Mouse (Mus musculus): ENCODE measurements around the gene Ranbp17. TPM values are rescaled to one million over a fixed set of nuclear protein-coding genes. Genes with fewer than 3 reads are reported as not detected.
"Not testable (repeated sequence)": the region's sequence is repeated elsewhere in the genome, so short reads cannot be mapped to it uniquely, and the experiment has no call there.

The Ranbp17 gene
- polyA plus RNA-seq (2012; rRNA removed): 1.1 and 1.3 TPM in 2 replicates

DNA sequence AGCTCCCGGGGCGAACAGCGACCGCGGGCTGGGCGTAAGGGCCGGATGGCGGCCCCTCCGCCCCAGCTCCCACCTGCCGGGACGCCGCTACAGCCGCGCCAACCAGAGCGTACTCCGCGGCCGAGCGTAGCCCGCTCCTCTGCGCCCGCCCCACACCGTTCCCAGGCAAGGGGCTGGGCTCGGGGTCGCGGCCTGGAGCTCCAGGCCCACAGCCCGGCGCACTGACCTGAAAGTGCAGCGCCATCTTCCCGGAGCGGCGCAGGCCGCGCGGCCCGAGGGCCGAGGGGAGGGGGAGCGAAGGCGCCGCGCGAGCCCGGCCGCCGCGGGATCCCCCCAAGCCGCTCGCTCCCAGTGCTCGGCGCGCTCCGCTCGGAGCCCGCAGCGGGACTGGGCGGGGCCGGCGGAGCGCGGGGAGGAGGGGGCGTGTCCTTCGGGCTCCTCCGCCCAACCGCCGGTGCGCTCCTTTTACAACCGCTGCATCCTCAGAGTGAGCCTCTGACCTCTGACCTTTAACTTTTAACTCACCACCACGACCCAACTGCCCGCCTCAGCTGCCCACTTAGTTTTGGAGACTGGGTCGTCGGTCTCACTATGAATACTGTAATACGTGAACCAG, at the start of gene Ranbp17:
Ranbp17 (minus strand) TSS at position 371 of the 616 bp plus-strand sequence.
- DNase-seq (ENCODE audit: low read depth): no peak

DNA sequence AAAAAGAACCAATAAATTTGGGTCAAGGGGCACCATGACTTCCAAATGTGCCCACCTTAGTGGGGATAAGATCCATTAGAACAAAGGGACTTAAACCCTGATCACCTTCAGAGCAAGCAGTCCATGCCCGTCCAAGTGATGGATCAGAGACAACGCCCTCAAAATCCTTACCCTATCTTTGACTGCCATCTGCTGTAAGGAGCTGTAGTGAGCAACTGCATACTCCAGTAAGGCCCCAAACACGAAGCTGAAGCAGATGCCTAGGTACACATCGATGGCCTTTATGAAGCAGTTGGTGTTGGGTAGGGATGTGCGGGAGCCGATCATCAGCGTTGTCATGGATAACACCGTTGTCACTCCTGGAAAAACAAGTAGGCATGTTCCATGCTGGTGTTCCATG, 40.6 kb upstream of the Ranbp17 start:
- no peak for DNase-seq (ENCODE audit: low read depth)

DNA sequence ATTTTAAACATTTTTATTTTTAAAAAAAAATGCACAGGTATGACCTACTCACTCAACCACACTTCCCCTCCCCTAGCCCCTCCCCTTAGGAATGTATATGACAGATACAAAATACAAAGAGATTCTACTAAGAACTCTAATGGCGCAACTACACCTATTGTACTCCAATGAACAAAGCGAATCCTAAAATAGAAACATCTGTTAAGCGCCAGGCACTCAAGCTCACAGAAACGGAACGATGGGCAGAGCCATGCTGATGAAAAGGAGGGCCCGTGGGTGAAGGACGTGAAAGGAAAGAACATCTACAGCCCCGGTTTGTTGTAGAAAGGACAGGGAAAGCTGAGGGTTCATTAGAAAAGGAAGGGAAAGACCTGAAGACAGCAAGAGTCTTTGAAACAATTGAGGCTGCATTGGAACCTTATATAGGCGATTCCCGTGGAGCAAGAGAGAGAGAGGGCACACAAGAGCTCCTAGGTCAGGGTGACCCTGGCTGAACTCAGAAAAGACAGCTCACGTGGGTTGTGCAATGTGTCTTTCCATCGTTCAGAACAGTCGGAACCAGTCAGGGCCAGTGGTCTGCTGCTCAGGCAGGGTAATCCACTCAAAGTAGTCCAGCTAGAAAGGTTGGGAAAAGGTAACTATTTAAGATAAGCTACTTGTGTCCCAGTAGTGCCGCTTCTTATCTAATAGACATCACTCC, 37.5 kb upstream of the Ranbp17 start:
- DNase-seq (ENCODE audit: low read depth): no peak

DNA sequence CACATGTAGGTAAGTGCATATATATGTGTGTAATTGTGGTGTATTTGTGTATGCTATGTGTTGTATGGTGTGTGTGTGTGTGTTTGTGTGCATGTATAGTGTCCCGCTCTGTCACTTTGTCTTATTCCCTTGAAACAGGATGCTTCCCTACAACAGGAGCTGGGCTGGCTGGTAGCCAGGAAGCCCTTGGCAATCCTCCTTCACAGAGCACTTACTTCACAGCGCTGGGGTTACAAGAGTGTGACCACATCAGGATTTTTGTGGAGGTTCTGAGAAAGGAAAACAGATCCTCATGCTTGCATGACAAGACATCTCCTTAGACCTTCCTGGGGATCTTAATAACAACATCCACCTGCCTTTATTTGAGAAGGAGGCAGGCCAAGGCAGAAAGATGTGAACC, 33.8 kb upstream of the Ranbp17 start:
- DNase-seq (ENCODE audit: low read depth): no peak

DNA sequence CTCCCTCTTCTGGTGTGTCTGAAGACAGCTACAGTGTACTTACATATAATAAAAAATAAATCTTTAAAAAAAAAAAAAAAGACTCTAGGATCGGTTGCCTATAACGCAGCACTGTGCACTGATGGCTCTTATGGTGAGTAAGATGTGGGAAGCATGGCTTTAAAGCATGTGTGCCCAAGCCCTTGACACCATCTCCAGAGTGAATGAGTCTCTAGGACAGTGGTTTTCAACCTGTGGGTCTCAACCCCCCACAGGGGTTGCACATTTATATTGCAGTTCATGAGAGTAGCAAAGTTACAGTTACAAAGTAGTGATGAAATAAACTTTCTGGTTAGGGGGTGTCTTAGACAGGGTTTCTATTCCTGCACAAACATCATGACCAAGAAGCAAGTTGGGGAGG, 31.4 kb upstream of the Ranbp17 start:
- DNase-seq (ENCODE audit: low read depth): no peak

DNA sequence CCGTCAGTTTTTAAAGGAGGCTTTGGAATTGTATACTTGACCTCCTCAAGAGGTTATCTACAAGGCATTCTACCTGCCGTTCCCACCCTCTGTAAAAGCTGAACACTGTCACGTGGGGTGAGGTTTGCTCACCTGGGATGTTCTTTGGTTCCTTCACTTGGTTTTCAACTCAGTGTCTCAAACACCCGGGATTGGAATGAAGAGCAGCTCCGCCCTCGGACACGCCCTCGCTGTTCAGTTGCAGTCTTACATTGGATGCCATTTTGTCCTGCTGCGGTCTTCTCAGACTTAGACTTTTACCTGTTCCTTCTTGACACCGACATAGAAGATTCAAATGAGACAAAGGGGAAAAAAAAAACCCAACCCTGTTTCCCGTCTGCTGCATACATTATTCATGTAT, 30.6 kb upstream of the Ranbp17 start:
- no peak for DNase-seq (ENCODE audit: low read depth)

DNA sequence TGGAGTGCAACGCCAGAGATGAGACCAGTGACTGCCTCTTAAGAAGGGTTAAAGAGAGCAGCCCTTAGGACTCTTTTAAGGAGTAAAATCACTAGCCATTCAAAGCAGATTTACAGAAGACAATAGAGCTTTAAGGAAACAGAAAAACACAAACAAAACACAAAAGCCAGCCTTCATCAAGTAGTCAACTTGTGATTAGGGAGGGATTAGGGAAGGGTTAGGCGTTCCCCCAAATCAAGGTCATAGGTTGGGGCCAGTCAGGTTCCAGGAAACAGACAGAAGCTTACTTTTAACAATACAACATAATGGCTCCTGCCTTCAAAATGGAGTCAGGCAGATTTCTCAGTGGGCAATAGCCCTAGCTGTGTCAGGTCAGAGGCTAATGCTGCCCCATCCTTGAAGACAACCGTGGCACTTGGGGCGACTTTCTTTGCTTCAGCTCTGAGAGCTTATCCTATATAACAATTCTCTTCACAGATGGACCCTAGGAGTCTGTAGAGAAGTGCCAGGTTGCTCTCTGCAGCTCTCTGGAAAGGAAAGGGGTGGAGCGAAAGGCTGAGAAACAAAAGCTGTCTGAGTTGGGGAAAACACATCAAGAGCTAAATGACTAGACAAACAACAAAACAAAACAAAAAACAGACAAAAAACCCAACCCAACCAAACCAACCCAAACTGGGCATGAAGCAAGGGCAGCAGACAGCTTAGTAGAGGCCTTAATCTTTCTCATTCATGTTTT, 24.0 kb upstream of the Ranbp17 start:
- no peak for DNase-seq (ENCODE audit: low read depth)

DNA sequence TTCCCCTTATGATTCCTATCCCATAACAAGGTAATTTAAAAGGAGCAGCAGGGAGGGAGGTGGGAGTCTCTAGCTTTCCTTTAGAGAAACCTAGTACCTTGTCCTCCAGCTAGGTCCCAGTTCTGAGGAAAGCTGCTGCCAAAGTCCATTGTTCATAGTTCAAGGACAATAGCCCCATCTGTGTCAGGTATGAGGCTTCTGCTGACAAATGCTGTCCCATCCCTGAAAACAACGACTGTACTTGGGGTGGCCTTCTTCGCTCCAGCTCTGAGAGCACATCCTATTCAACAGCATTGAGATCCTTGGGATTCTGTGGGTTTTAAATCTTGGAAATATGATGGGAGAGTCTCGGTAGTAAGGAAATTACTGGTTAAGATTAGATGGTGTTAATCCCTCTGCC, 23.1 kb upstream of the Ranbp17 start:
- DNase-seq (ENCODE audit: low read depth): no peak

DNA sequence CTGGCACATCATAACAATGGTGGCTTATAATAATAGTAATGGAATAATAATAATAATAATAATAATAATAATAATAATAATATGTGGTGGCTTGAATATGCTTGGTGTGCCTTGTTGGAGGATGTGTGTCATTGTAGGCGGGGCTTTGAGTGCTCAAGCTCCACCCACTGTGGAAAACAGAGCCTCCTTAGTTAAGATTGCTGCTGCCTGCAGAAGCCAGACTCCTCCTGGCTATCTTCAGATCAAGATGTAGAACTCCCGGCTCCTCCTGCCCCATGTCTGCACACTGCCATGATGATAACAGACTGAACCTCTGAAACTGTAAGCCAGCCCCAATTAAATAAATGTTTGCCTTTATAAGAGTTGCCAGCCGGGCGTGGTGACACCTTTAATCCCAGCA, 21.0 kb upstream of the Ranbp17 start:
- no peak for DNase-seq (ENCODE audit: low read depth)

DNA sequence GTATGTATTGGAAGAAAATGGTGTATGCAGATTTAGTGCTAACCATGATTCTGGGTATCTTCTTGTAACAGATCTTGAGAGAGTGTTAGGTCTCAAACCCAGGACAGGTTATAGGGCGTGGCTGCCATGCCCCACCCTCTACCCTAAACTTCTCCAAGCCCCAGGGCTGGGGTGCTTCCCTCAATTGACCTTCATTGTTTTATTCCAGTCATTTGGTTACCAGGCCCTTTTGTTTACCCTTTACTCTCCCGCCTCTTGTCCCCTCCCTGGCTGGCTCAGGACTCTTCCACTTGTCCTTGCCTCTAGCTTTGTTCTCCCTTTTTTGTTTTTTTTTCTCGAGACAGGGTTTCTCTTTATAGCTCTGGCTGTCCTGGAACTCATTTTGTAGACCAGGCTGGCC, 20.0 kb upstream of the Ranbp17 start:
- DNase-seq (ENCODE audit: low read depth): no peak

DNA sequence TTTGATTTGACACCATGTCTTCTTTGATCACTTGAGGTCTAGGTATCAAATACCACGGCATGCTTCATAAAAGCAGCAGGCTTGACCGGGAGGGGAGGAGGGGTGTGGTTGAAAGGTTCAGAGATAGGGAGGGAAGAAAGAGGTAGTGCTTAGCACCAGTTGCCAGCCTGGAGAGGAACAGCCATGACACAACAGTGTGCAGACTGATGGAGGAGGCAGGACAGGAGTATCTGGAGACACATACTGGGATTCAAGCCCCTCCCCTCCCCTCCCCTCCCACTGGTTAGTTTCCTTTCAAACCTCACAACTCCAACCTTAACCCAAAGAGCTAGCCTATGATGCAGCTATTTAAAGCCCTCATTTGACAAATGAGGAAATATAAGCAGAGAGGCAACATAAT, 16.0 kb upstream of the Ranbp17 start:
- DNase-seq (ENCODE audit: low read depth): no peak

DNA sequence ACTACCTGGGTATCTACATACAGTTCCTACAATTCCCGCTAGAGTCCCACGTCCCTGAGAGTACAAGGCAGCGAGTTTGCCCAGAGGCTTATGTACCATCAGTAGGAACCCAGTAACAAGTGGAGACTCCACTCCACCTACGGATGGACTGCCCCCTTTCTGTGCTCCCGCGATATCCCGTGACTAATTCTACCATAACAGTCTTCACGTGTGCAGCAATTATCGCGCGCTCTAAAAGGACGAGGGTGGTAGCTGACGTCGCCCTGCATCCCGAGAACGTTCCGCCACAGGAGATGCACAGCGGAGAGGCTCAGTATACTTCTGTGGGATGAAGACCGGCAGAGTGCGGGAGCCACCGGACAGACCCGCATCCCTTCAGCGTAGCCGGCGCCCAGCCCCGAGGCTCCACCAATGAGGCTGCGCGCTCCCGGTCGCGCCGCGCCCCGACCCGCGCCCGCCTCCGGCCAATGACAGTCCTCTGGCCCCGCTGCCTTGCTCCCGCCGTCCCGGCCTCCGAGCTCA, 631 bp downstream of the Ranbp17 start:
- peak; percentile 10 for DNase-seq (ENCODE audit: low read depth)

DNA sequence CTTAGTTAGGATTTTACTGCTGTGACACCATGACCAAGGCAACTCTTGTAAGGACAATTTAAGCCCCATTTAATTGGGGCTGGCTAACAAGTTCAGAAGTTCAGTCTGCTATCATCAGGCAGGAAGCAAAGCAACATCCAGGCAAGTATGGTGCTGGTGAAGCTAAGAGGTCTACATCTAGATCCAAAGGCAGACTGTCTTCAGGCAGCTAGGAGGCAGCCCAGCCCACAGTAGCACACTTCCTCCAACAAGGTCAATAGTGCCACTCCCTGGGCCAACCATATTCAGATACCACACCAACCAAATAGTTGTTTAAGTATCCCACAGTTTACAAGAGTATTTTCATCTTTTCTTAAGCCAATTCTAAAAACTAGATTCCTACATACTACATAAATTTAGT, 4.1 kb downstream of the Ranbp17 start:
- no peak for DNase-seq (ENCODE audit: low read depth)

DNA sequence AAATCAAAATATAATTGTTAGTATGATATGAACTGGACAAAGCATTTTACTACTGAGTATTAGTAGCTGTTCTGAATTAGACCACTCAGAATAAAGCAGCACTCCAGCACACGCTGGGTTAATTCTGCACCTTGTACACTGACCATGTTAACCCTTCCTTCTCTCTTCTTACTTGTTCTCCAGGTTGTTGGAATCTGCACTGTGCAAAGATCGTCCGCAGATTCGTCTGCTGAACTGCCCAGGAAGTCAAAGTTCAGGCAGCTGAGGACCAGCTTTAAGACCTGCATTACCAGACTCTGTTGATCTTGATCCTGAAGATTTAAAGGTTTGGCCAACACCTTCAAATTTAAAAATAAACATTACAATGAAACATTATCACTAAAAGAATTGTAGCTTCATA, 27.8 kb downstream of the Ranbp17 start:
- no peak for DNase-seq (ENCODE audit: low read depth)

DNA sequence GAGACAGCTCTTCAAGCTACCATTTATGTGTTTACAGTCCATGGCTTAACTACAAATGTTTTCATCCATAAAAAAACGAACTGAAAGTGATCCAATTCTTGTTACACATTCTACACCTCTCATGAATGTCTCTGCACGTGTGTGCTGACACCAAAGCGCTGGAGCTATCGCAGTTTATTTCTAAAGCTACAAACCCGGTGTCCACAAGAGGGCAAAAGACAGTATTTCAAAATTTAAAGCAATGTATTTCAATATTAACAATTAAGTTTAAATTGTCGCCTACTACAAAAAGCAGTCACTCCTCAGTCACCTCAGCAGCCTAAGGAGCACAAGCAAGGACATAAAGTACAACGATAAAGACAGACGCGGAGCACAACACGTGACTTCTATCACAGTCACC, 33.1 kb downstream of the Ranbp17 start:
- no peak for DNase-seq (ENCODE audit: low read depth)

DNA sequence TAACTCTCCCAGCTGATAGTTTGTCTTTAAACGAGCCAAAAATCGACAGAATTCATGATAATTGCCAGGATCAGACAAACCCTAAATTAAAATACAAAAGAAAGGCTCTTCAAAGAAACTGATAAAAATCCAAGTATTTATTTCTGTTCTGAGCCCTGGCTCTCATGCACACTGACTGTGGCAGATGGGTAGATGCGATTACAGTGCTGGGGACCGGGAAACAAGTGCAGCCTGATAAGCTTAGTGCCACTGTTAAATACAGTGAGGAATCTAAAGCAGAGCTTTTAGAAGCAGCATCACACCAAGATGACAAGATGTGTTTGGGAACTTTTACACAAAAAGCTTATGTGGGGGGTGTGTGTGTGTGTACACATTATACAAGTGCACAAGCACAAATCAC, 34.3 kb downstream of the Ranbp17 start:
- no peak for DNase-seq (ENCODE audit: low read depth)

DNA sequence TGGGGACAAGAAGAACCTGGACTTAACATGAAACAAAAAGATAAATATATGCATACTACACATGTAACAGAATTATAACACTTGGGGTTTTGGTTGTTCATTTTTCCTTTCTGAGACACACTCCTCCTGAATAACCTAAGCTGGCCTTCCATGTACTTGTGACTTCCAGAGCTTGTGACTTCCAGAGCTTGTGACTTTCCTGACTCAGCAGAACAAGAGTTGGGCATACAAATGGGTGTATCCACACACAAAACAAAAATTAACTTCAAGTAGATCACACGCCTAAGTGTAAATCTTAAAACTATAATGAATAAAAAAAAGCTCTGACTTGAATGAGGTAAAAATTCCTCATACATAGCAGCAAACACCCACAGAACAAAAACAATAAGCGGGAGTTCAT, 36.9 kb downstream of the Ranbp17 start:
- no peak for DNase-seq (ENCODE audit: low read depth)

DNA sequence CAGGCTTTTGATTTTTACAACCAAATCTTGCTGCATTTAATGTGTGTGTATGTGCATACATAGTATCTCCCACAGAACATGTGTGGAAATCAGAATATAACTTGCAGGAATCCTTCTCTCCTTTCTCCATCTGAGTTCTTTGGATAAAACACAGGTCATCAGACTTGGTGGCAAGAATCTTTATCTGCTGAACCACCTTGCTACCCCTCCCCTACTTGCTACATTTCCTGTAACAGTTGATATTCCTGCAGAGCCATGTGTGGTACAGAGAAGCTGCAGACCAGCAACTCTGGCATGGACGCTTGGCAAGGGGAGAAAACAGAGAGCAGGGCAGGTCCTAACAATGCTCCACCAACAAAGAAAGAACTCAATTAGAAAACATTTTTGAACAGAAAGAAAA, 52.4 kb downstream of the Ranbp17 start:
- DNase-seq (ENCODE audit: low read depth): no peak

DNA sequence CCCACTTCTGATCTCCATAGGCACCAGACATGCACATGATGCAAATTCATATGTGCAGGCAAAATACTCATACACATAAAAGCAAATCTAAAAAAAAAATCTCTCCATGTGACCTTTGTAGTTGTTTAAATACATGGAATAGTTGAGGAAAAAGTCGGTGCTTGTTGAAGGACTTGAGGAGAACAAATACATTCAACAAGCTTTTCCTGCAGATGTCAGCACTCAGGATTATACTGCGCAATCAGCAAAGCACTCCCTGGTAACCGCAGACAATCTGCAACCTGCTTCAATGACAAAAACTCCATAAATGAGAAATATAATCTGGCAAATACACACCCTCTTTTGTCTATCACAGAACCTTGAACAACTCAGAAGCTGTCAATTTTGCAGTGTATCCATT, 59.5 kb downstream of the Ranbp17 start:
- DNase-seq (ENCODE audit: low read depth): no peak

DNA sequence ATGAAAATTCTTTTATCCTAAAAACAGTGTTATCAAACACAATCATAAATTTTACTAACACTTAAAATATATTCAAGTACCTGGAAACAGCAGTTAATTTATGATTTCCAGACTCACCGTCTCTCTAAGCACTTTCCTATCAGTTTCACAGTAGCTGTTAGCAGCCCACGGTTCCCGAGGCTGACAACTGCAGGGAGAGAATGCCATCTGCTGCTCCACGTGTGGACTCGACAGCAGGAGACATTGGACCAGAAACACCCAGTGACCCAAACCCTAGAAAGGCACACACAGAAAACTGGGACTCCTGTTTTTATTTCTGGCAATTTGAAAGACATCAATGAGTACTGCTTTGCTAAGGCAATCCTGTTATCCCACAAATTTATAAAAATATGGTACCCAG, 79.7 kb downstream of the Ranbp17 start:
- DNase-seq (ENCODE audit: low read depth): no peak

DNA sequence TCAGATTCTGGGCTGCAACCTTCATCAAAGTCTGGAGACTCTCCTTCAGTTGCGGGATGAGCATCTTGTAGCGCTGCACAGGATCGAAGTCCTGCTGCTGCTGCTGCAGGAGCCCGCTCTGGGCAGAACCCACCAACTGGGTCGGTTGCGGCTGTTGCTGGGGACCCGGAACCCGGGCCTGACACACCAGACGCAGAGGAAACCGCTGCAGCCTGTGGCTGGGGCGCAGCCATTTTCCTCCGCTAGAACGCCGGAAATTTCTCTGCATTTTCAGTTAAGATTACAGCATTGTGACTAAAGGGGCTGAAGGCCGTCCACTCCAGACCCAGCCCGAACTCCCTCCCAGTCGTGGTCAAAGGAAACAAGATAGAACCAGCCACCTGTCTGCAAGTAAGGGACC, 85.3 kb downstream of the Ranbp17 start:
- DNase-seq (ENCODE audit: low read depth): not testable (repeated sequence)

DNA sequence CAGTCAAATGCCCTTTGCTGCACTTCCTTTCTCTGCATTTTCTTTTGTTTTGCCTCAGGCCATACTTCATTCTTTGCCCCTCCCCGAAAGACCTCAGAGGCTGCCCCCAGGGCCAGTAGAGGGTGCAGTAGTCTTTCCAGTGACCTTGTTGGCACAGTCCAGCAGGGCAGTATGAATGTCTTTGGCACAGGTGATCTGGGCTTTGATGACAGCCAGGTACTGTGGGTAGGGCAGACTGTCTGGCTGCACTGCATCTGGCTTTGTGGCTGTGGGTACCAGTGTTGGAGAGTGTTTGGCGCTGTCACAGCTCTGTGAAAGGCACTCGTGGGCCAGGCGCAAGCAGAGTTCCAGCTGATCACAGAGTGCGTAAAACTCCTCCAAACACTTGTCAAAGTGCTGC, 85.8 kb downstream of the Ranbp17 start:
- not testable (repeated sequence) for DNase-seq (ENCODE audit: low read depth)

DNA sequence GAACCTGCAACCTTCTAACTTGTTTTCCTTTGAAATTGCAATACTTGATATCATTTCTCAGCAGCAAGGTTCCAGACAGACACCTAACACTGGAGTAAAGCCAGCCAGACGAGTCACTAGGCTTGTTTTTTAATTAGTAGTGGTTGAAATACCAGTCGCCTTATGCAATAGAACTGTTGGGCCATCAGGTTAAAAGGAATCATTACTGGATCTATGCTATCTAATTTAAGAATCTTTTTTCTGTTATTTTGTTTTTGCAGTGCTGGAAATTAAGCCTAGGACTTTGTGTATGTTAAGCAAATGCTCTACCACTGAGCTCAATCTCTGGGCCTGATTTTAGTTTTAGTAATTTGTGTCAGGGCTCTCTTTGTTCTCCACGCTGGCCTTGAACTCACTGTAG, 91.3 kb downstream of the Ranbp17 start:
- DNase-seq (ENCODE audit: low read depth): peak; percentile 55
